In genomic region chr10:58310791-58311190, GRCm38 (mm10) we compare ENCODE assay signal across 16 mouse cellular contexts.
"Had no signal": no experiment of that assay in that cellular context is flagged by ENCODE, and none has a peak within 500 bp of the region (broad histone marks: within the 10 kb centered on the region; RNA-seq: fewer than 3 reads in every experiment).

No protein-coding gene starts in this region.

- H3K9me3 ChIP-seq: midbrain, embryonic 10.5 days; midbrain, embryonic 15.5 days; stomach, embryonic 15.5 days had no signal

- H3K9ac ChIP-seq: limb, embryonic 13.5 days; liver, embryonic 14.5 days; midbrain, embryonic 15.5 days; stomach, embryonic 15.5 days had no signal

- ATAC-seq: lung, postnatal 0 days; midbrain, embryonic 15.5 days had no signal

- DNase-seq: kidney, adult 11 months; kidney, adult 9 months; kidney, postnatal 4 days; left cerebral cortex, postnatal 4 days; lung, adult 18-20 months; lung, postnatal 4 days; right cerebral cortex, postnatal 14 days; thymus, postnatal 36 days had no signal

- H3K4me1 ChIP-seq: limb, embryonic 13.5 days; midbrain, embryonic 10.5 days; midbrain, embryonic 15.5 days; stomach, embryonic 15.5 days had no signal

- H3K27me3 ChIP-seq: limb, embryonic 13.5 days; midbrain, embryonic 15.5 days; stomach, embryonic 15.5 days had no signal

- H3K4me3 ChIP-seq: layer of hippocampus, adult 2 months; limb, embryonic 13.5 days; midbrain, embryonic 10.5 days; midbrain, embryonic 15.5 days; stomach, embryonic 15.5 days had no signal

- H3K27ac ChIP-seq: kidney, postnatal 0 days; layer of hippocampus, adult 2 months; limb, embryonic 13.5 days; liver, embryonic 14.5 days; midbrain, embryonic 10.5 days; midbrain, embryonic 15.5 days; stomach, embryonic 15.5 days had no signal

- H3K4me2 ChIP-seq: limb, embryonic 13.5 days; midbrain, embryonic 15.5 days; stomach, embryonic 15.5 days had no signal
